Mouse (Mus musculus) cerebellum, adult 2 months (tissue): ENCODE measurements at regions not wholly inside any gene's neighbourhood (a gene's known extent, or its start where the extent isn't known, plus 50 kb on each side); places are given as distances from the start of the nearest gene placed in this dataset.

ENCODE experiments used
- CTCF ChIP-seq: fragments of 200-500 bp; IDR thresholded peaks from 2 replicates; pipeline ENCODE4 v1.5.1; 2011; ENCODE audit warnings: low read depth, mild to moderate bottlenecking, control low read depth, low read length, moderate library complexity, borderline replicate concordance; ENCODE audit not compliant: insufficient read depth
- POLR2A ChIP-seq: fragments of 200-500 bp; IDR thresholded peaks from 2 replicates; pipeline ENCODE4 v1.6.1; 2011; ENCODE audit warnings: low read length, control low read depth, borderline replicate concordance; ENCODE audit not compliant: insufficient read depth

DNA sequence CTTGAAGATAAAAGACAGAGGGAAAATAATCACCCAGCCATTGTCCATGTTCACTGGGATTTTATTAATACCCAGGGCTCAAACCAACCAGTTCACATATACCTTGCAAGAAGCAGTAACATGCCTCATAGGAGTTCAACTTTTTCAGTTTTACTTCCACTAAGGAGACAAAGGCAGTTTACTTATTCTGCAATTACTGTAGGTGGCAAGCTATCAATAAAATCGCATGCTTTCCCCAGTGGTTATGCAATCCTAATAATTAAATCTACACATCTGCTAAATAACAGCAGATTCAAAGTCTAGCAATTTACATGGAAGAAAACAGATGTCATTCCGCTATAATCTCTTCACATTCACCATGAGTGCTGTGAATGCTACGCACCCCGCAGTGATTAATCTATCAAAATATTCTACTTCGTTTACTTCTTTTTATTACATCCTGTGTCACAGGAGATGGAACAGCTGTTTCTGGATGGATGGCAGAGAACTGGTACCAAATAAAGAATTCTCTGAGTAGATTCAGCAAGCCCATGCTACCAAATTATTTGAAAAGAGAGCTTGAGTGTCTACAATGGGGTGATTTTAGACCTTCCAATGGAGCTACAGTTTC is 329.2 kb upstream of the Arhgap42 start:
- TF ChIP-seq POLR2A (no peak), CTCF (no peak)
